Mouse (Mus musculus) left cerebral cortex, postnatal 25 days (tissue): ENCODE results near the gene Mtus2. TPM values are rescaled to one million over a fixed set of nuclear protein-coding genes. Genes with fewer than 3 reads are reported as not detected.

Experiments
- DNase-seq, 2 experiments: peaks; one replicate each; pipeline ENCODE4 v3.0.0; 2022; ENCODE audit warnings: low spot score in 2 of 2, mixed read lengths in 1 of 2
- intact Hi-C: fragments of 180-260 bp; cut with DNase I; formaldehyde crosslinking; loops from one replicate; pipeline ENCODE4 v1.15.1; 2025
- total RNA-seq, 2 experiments: library from RNA; stranded (reverse); gene quantifications; 2 replicates each; pipeline ENCODE4 v1.2.3; 2021

The Mtus2 gene
- total RNA-seq, 2 experiments from 2014 or later = 35.0 to 39.0 TPM

GRCm38 (mm10) chr5:148087796-148088195 lies 130.7 kb downstream of the Mtus2 start:
- peak; percentile 18 to 58 for DNase-seq
- intact Hi-C loops = no loop called here

GRCm38 (mm10) chr5:148090191-148090821 lies 133.2 kb downstream of the Mtus2 start:
- intact Hi-C loops = loop anchor here (1.0 to 5.0 kb wide), 3 partner anchors 43 to 152 kb away; partner anchors contain the start of gene Mtus2
- peak; percentile 68 to 92 for DNase-seq

- DNase-seq = peak in 1 of 2 experiments; percentile 36
- intact Hi-C loops = loop anchor here (5.0 kb wide), 1 partner anchor 148 kb away; no protein-coding TSS in a partner anchor
Observed at GRCm38 (mm10) chr5:148094640-148095039, 137.5 kb downstream of the Mtus2 start.

- no peak for DNase-seq
- intact Hi-C loops = no loop called here
Observed at GRCm38 (mm10) chr5:148099356-148099755, 142.2 kb downstream of the Mtus2 start.

- intact Hi-C loops = no loop called here
- no peak for DNase-seq
Observed at GRCm38 (mm10) chr5:148107324-148107723, 150.2 kb downstream of the Mtus2 start.

GRCm38 (mm10) chr5:148107890-148108289 lies 150.8 kb downstream of the Mtus2 start:
- DNase-seq = no peak
- intact Hi-C loops = no loop called here

- DNase-seq = no peak
- intact Hi-C loops = no loop called here
Observed at GRCm38 (mm10) chr5:148108314-148108713, 151.2 kb downstream of the Mtus2 start.

GRCm38 (mm10) chr5:148115207-148115817 lies 158.2 kb downstream of the Mtus2 start:
- intact Hi-C loops = no loop called here
- DNase-seq = no peak

- intact Hi-C loops = no loop called here
- DNase-seq = no peak
Observed at GRCm38 (mm10) chr5:148124354-148124753, 167.2 kb downstream of the Mtus2 start.

- intact Hi-C loops = no loop called here
- DNase-seq = peak; percentile 61 to 91
Observed at GRCm38 (mm10) chr5:148130691-148131457, 173.8 kb downstream of the Mtus2 start.

GRCm38 (mm10) chr5:148131458-148132131 lies 174.5 kb downstream of the Mtus2 start:
- DNase-seq = no peak
- intact Hi-C loops = no loop called here

- intact Hi-C loops = loop anchor here (1.0 kb wide), 3 partner anchors 43 to 175 kb away; no protein-coding TSS in a partner anchor
- peak; percentile 35 to 73 for DNase-seq
Observed at GRCm38 (mm10) chr5:148133448-148134060, 176.4 kb downstream of the Mtus2 start.

- intact Hi-C loops = no loop called here
- DNase-seq = no peak
Observed at GRCm38 (mm10) chr5:148141662-148142061, 184.5 kb downstream of the Mtus2 start.

- intact Hi-C loops = no loop called here
- DNase-seq = peak; percentile 53 to 89
Observed at GRCm38 (mm10) chr5:148146200-148146823, 189.2 kb downstream of the Mtus2 start.

GRCm38 (mm10) chr5:148151894-148152599 lies 194.9 kb downstream of the Mtus2 start:
- DNase-seq = no peak
- intact Hi-C loops = loop anchor here (5.0 kb wide), 1 partner anchor 195 kb away; the partner anchor contains the start of gene Mtus2

GRCm38 (mm10) chr5:148152600-148153402 lies 195.7 kb downstream of the Mtus2 start:
- intact Hi-C loops = loop anchor here (5.0 kb wide), 1 partner anchor 196 kb away; the partner anchor contains the start of gene Mtus2
- DNase-seq = no peak

GRCm38 (mm10) chr5:148153403-148153713 lies 196.2 kb downstream of the Mtus2 start:
- no peak for DNase-seq
- intact Hi-C loops = loop anchor here (5.0 kb wide), 1 partner anchor 196 kb away; the partner anchor contains the start of gene Mtus2
